Mouse (Mus musculus) Patski (cell line): ENCODE results near the gene Ralgapa2. TPM values are rescaled to one million over a fixed set of nuclear protein-coding genes. Genes with fewer than 3 reads are reported as not detected.
"Not testable (repeated sequence)": the region's sequence is repeated elsewhere in the genome, so short reads cannot be mapped to it uniquely, and the experiment has no call there.

Source experiments
- ATAC-seq: fragments of 100-300 bp; one replicate; pipeline ENCODE4 v1.8.0; 2021
- CTCF ChIA-PET: fragments of 350-600 bp; sonication (Branson Sonifier 250); formaldehyde crosslinking; loops from one replicate; lab custom pipeline; 2022; ENCODE audit warnings: inconsistent platforms; lab: Charles Lee
- POLR2A ChIA-PET: fragments of 350-600 bp; sonication (Branson Sonifier 250); formaldehyde crosslinking; loops from one replicate; lab custom pipeline; 2022; ENCODE audit warnings: antibody characterized with exemption, inconsistent platforms; lab: Charles Lee
- DNase-seq: peaks from one replicate; pipeline ENCODE4 v3.0.0-alpha.2; 2011; ENCODE audit warnings: low read depth, low spot score
- H3K27me3 ChIP-seq: fragments of 371-371 bp; one replicate; pipeline ENCODE4 v1.5.1; 2021
- CTCF ChIP-seq: fragments of 100-300 bp; IDR thresholded peaks from one replicate; pipeline ENCODE4 v1.5.1; 2021
- in situ Hi-C: fragments of 300-500 bp; cut with MboI; formaldehyde crosslinking; loops from 3 replicates; pipeline ENCODE4 v1.11.1; 2018; ENCODE audit warnings: low pct_unique_long_range_greater_than_20kb, mixed read lengths
- polyA plus RNA-seq: library from polyadenylated mRNA; unstranded; gene quantifications from one replicate; pipeline ENCODE4 v1.2.3, GENCODE M21; 2021

The Ralgapa2 gene
- polyA plus RNA-seq, 1 experiment from 2014 or later = 4.7 TPM

DNA sequence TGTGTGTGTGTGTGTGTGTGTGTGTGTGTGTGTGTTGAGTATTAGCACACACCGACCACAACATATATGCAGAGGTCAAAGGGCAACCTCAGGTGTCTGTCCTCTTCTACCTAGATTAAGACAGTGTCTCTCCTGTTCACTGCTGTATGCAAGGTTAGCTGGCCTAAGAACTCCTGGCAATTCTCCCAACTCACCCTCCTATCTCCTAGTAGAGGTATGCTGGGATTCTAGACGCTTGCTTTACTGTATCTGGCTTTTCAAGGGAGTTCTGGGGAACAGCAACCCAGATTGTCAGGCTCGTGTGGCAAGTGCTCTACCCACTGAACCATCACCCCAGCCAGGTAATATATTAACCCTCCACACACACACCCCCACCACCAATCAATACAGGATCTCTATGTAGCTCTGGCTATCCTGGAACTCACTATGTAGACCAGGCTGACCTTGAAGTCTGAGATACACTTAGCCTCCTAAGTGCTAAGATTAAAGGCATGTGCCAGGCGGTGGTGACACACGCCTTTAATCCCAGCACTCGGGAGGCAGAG lies 35.6 kb downstream of the Ralgapa2 start:
- no peak for ATAC-seq
- in situ Hi-C loops = loop anchor here (25.0 kb wide), 1 partner anchor 711 kb away; the partner anchor contains the start of gene Nkx2-2
- no peak for TF ChIP-seq CTCF
- H3K27me3 ChIP-seq = no peaks in the 10 kb centered on the region
- POLR2A ChIA-PET = interaction anchor here (0.7 kb wide), 1 partner anchor 99 kb away, joined by 5 read pairs; no protein-coding TSS in a partner anchor
- CTCF ChIA-PET = interaction anchor here (0.8 to 1.5 kb wide), 2 partner anchors 20 to 34 kb away, joined by 3 to 4 read pairs; no protein-coding TSS in a partner anchor
- DNase-seq = no peak

DNA sequence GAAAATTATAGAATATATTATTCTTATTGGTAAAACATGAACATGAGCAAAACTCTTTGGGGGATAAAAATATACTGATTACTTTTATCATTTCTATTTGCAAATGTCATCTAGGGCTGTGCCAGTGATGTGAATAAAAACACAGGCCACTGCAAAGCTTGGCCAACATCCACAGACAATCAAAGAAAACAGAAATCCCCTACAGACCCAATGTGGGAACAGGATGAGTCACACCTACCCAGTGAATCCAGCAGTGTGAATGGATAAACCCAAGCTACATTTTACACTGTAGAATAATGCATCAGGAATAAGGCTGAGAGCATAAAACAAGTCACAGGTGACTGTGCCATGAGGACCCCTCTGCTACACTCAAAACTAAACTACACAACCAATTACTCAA lies 36.1 kb downstream of the Ralgapa2 start:
- ATAC-seq (no peak), DNase-seq (no peak)
- H3K27me3 ChIP-seq = no peaks in the 10 kb centered on the region
- TF ChIP-seq CTCF = no peak
- POLR2A ChIA-PET = interaction anchor here (0.7 kb wide), 1 partner anchor 98 kb away, joined by 5 read pairs; no protein-coding TSS in a partner anchor
- CTCF ChIA-PET = interaction anchor here (0.8 kb wide), 1 partner anchor 20 kb away, joined by 3 read pairs; no protein-coding TSS in a partner anchor
- in situ Hi-C loops = loop anchor here (25.0 kb wide), 1 partner anchor 711 kb away; the partner anchor contains the start of gene Nkx2-2

DNA sequence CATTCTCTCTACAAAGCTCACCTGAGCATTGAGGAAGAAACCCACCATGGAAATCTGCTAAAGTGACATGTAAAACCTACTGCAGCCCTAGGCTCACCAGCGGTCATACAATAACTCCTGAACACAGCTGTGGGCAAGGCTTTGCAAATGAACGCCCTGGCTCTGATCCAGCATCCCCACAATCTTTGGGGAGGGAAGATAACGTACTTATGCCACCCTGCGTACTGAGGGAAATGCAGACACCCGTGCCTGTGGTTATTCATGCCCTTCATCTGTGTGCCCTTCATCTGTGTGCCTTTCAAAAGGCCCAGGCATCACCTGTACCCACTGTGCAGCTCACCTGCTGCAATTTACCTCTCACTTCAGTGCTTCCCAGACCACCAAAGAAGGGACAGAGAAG lies 41.2 kb downstream of the Ralgapa2 start:
- no peak for DNase-seq
- no peak for TF ChIP-seq CTCF
- H3K27me3 ChIP-seq = no peaks in the 10 kb centered on the region
- in situ Hi-C loops = loop anchor here (5.0 kb wide), 1 partner anchor 141 kb away; no protein-coding TSS in a partner anchor
- POLR2A ChIA-PET = interaction anchor here (0.8 kb wide), 1 partner anchor 10 kb away, joined by 3 read pairs; no protein-coding TSS in a partner anchor
- ATAC-seq = no peak
- CTCF ChIA-PET = interaction anchor here (0.9 to 4.5 kb wide), 8 partner anchors 8 to 155 kb away, joined by 3 to 28 read pairs (median 7); no protein-coding TSS in a partner anchor

DNA sequence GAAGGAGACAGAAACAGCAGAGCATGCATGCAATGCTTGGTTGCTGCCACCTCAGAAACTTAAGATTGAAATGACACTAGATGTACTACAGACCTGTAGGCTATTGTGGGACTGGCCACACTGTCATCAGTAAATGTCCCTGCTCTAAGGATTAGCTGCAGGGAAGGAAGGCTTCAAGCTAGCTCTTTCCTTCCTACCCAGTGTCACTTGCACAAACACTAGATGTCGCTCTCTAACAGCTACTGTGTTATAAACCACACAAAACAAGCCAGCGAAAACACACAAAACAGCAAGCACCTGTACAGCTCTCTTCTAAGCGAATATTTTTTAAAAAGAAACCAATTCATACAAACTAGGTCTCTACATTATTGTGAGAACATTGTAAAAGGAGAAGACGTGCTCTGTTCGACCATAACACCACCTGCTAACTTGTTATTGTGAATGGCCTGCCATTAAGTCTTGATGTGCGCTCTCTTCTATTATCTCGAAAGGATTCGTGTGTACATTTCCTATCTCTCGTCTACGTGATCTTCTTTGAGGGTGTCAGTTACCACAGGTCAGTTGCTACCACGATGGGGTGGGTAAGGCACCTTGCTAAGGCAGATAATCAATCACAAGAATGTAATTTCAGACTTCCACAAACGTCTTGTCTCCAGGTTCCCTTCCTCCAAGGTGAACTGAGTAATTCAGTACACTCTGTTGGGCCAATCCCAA lies 42.3 kb downstream of the Ralgapa2 start:
- no peak for DNase-seq
- peak; percentile 79 for TF ChIP-seq CTCF
- ATAC-seq = peak; percentile 54
- CTCF ChIA-PET = interaction anchor here (0.9 to 4.5 kb wide), 23 partner anchors 8 to 489 kb away, joined by 3 to 28 read pairs (median 4); no protein-coding TSS in a partner anchor
- in situ Hi-C loops = loop anchor here (5.0 kb wide), 1 partner anchor 142 kb away; no protein-coding TSS in a partner anchor
- POLR2A ChIA-PET = no interaction called here
- no peaks in the 10 kb centered on the region for H3K27me3 ChIP-seq

DNA sequence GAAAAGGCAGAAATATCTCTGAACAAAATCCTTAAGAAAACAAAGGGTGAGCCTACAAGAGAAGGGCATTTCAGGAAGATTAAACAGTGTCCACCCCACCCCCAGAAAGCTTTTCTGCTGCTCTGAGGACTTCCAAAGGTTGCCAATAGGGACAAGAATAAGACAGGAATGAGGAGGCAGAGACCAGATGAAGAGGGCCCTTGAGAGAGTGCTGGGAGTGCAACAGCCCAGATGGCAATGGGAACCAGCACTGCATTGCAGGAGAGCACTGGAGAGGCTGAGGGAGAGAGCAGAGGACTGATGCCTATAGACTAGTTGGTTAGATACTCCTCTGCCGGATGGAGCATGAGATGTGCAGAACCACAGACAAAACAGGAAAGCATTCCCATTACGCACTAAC lies 43.2 kb downstream of the Ralgapa2 start:
- ATAC-seq = no peak
- ChIA-PET POLR2A (no interaction called here), CTCF (interaction anchor here (0.9 to 4.5 kb wide), 15 partner anchors 9 to 490 kb away, joined by 3 to 28 read pairs (median 4); no protein-coding TSS in a partner anchor)
- in situ Hi-C loops = no loop called here
- no peak for DNase-seq
- no peak for TF ChIP-seq CTCF
- H3K27me3 ChIP-seq = no peaks in the 10 kb centered on the region

DNA sequence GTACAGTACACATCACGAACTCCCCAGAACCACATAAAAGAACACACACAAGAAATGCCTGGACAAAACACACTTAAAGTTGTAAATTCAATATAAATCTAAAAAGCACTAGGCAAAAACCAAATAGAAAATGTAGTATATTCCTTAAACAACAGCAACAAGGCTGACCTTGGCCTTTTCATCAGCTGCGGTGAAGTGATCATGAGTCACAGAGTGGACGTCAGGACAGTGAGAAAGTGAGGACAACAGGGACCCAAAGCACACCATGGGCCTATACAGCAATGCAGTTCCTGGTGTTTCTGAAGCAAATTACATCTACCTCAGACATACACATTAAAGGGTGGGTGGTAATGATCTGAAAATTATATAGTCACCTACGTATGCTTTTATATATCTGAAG lies 44.1 kb downstream of the Ralgapa2 start:
- ChIA-PET POLR2A (no interaction called here), CTCF (interaction anchor here (2.1 to 4.5 kb wide), 2 partner anchors 10 to 144 kb away, joined by 4 to 28 read pairs; no protein-coding TSS in a partner anchor)
- no peaks in the 10 kb centered on the region for H3K27me3 ChIP-seq
- TF ChIP-seq CTCF = no peak
- no peak for ATAC-seq
- DNase-seq = no peak
- in situ Hi-C loops = no loop called here

DNA sequence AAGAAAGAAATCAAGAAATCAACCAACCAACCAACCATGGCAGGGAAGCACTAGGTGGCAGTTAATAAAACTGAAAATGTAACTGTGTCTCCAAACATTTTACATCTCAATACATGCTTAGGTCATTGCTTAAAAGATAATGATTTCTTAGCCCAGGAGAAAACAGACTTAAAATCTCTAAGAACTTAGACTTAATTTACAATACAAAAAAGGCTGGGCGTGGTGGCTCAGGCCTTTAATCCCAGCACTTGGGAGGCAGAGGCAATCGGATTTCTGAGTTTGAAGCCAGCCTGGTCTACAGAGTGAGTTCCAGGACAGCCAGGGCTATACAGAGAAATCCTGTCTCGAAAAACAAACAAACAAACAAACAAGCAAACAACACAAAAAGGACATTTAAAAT lies 45.3 kb downstream of the Ralgapa2 start:
- POLR2A ChIA-PET, ATAC-seq, DNase-seq, H3K27me3 ChIP-seq, in situ Hi-C loops: not testable (repeated sequence)
- CTCF ChIA-PET = interaction anchor here (2.3 kb wide), 1 partner anchor 146 kb away, joined by 10 read pairs; no protein-coding TSS in a partner anchor

DNA sequence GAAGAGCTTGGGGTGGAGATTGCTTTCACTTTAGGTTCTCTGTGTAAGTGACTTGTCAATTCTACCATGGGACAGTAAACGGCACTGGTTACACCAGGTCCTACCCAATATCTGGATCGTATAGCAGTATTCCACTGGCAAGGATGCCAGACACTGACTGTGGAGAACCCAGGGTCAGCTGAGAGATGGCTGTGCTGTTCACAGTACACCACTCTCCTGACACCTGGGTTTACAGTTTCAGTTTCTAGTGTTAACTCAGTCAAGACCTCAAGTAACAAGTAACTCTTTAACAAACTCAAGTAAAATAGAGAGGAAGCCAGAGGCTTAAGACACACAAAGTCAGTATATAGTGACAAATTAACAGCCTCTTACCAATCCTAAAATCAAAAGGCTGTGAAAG lies 54.6 kb downstream of the Ralgapa2 start:
- CTCF ChIA-PET = no interaction called here
- POLR2A ChIA-PET = interaction anchor here (0.6 kb wide), 1 partner anchor 27 kb away, joined by 3 read pairs; no protein-coding TSS in a partner anchor
- in situ Hi-C loops = no loop called here
- H3K27me3 ChIP-seq = no peaks in the 10 kb centered on the region
- no peak for TF ChIP-seq CTCF
- DNase-seq (no peak), ATAC-seq (no peak)

DNA sequence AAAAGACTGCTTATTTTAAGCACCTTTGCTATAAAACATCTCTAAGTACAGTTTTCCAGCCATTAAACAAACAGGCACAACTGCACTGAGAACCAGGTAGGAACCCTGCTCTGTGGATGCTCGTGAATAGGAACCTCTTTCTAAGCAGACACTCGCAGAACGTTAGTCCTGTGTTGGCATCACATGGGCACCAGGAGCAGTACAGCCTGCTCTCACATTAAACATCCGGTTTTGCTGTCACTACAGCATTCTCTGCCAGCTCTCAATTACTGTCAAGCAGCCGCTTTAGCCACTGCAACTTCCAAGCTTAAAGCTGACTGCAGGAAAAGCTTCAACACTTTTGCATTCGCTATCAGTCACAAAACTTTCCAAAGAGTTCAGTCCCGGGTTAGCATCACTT lies 55.5 kb downstream of the Ralgapa2 start:
- DNase-seq = no peak
- no peaks in the 10 kb centered on the region for H3K27me3 ChIP-seq
- in situ Hi-C loops = no loop called here
- CTCF ChIA-PET = no interaction called here
- POLR2A ChIA-PET = no interaction called here
- TF ChIP-seq CTCF = no peak
- no peak for ATAC-seq

DNA sequence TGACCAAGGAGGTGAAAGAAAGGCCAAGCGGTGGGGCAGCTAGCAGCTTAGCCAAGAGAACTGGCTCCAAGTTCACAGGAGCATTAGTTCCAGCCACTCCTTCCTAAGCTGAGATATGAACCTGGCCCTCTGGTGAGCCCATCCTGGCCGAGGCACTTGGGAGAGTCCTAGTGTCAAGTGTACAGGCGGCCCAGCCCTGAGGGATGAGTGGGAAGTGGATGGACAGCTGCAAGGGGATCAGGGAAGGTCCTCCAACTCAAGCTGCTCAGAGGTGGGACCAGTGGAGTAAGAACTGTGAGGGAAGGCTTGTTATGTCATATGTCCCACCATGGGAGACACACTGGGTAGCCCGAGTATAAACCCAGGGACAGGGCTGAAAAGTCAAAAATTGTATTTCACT lies 56.1 kb downstream of the Ralgapa2 start:
- POLR2A ChIA-PET = no interaction called here
- H3K27me3 ChIP-seq = no peaks in the 10 kb centered on the region
- no peak for TF ChIP-seq CTCF
- ATAC-seq (no peak), DNase-seq (no peak)
- CTCF ChIA-PET = no interaction called here
- in situ Hi-C loops = no loop called here

DNA sequence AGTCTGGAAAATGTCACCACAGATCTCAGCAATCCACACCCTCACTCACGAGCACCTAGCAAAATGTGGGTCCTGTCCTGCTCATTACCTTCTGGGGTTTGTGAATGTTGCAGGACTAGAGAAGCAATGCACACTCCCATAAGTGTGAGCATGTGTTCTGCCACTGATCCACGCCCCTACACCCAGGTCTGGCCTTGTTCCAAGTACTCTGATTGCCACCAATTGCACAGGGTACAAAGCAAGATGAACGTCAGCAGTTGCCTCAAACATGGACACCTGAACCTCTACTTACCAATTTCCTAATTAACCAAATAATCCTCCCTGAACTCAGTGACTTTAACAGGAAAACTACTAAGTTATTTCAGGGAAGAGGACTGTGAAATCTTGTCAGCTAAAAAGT lies 68.1 kb downstream of the Ralgapa2 start:
- no peak for DNase-seq
- CTCF ChIA-PET = no interaction called here
- no peak for ATAC-seq
- in situ Hi-C loops = no loop called here
- POLR2A ChIA-PET = no interaction called here
- no peaks in the 10 kb centered on the region for H3K27me3 ChIP-seq
- no peak for TF ChIP-seq CTCF
